Mouse (Mus musculus) liver, embryonic 14.5 days (tissue): Measurements from ENCODE around the gene Abhd16a.

Source experiments
- CTCF ChIP-seq: IDR thresholded peaks from 2 replicates; pipeline ENCODE4 v1.5.1; 2016; ENCODE audit warnings: antibody characterized with exemption, low read depth, control low read depth
- EP300 ChIP-seq: IDR thresholded peaks from 2 replicates; pipeline ENCODE4 v1.6.1; 2016; ENCODE audit warnings: antibody characterized with exemption, low read depth

DNA sequence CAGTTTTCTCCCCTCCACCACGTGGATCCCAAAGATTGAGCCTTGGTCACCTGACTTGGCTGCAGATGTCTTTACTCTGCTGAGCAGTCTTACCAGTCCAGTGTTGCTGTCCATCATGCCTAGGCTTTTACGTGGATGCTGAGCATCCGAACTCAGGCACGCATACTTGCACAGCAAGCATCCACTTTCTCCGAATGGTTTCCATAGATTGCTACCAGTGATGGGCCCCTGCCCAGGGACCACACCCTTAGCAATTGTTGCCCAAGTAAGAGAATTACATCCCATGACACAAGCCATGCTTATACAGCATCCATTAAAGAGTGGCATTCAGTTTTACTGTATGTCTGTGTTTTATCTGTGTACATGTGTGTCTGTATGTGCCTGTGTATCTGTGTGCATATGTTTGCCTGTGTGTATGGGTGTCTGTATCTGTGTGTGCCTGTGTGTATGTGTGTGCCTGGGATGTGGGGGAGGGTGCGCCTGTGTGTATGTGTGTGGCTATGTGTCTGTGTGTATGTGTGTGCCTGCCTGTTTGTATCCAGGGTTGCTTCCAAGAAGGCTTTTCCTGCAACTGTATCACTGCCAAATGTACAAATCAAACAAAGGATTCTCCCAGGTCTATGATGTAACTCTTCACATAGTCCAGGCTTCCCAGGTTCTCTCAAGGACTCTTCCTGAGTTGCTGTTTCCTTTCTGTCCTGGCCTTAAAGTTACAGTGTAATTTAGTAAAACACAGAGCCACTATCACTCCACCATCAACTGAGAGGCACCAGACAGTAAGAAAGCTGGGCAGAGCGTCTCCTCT lies 33.2 kb upstream of the Abhd16a start:
- no peak for TF ChIP-seq CTCF
- TF ChIP-seq EP300 = no peak
